In the genomic region with DNA sequence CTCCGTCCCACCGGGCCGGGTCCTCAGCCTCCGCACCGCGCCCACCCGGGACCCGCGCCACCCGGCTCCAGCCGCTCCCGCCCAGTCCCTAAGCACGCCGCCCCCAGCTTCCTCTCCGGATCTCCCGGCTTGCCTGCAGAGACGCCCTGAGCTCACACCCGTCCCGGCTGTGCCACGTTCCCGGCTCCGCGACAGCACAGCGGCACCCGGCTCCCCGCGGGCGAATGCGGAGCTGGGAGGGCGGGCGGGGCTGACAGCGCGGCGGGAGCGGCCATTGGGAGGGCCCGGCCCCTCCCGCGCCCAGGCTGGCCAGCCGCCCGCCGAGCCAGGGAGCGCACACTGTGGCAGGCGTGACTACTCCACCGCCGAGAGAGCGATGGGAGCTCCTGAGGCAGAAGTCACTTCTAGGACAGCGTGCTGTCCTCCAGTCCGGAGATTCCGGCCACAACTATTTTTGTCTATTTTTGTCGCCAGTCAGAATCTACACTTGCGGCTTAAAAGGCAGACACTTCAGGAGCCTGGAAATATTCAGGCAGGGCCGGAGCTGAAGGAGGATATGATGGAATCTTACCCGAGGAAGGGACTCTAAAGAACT, we compare ENCODE assay signal across 7 mouse cellular contexts. TPM values are rescaled to one million over a fixed set of nuclear protein-coding genes. Genes with fewer than 3 reads are reported as not detected.
DNase-seq lines count a peak whose midpoint lies in the region; ATAC-seq lines count a peak whose summit lies in the region.

Heatr5a (minus strand) TSS at position 252 of the 595 bp plus-strand sequence.

- peak; percentile 96 for DNase-seq in adrenal gland, postnatal 10 days
- peak; percentile 93 for DNase-seq in embryonic facial prominence, embryonic 10.5 days (ENCODE audit: low spot score)
- DNase-seq in kidney, adult 18-20 months = peak; percentile 93
- DNase-seq in limb, embryonic 11.5 days (ENCODE audit: low spot score) = peak; percentile 88
- peak; percentile 94 for DNase-seq in midbrain, embryonic 14.5 days
- DNase-seq in spleen, adult 18-20 months = peak; percentile 76 to 89

- peak; percentile 84 for ATAC-seq in granulocyte monocyte progenitor cell, adult 5-6 weeks (replicated peaks; ENCODE audit: poor library complexity, severe bottlenecking)
- peak; percentile 91 for ATAC-seq in limb, embryonic 11.5 days (ENCODE audit: insufficient number of reproducible peaks, low FRiP score, low TSS enrichment, low read depth)
- ATAC-seq in midbrain, embryonic 14.5 days (ENCODE audit: low FRiP score, low TSS enrichment) = peak; percentile 96

- WGBS in embryonic facial prominence, embryonic 10.5 days = 1% methylated on average over 53 of the region's 53 CpGs
- 1% methylated on average over 34 of the region's 53 CpGs for WGBS in limb, embryonic 11.5 days
- 1% methylated on average over 52 of the region's 53 CpGs for WGBS in midbrain, embryonic 14.5 days

- no peaks in the 10 kb centered on the region; the same call in 1 of the 2 replicates for H3K9me3 ChIP-seq in embryonic facial prominence, embryonic 10.5 days
- H3K9me3 ChIP-seq in limb, embryonic 11.5 days (ENCODE audit: control insufficient read depth, low read length) = no peaks in the 10 kb centered on the region
- H3K9me3 ChIP-seq in midbrain, embryonic 14.5 days (ENCODE audit: control insufficient read depth, low read length) = no peaks in the 10 kb centered on the region

- H3K36me3 ChIP-seq in embryonic facial prominence, embryonic 10.5 days (replicated peaks) = no peaks in the 10 kb centered on the region
- no peaks in the 10 kb centered on the region for H3K36me3 ChIP-seq in limb, embryonic 11.5 days (ENCODE audit: control insufficient read depth, insufficient read depth, low read length)
- H3K36me3 ChIP-seq in midbrain, embryonic 14.5 days (ENCODE audit: control insufficient read depth, insufficient read depth, low read length) = no peaks in the 10 kb centered on the region

- H3K4me3 ChIP-seq in embryonic facial prominence, embryonic 10.5 days = peak within 1 kb of the TSS; percentile 98
- H3K4me3 ChIP-seq in limb, embryonic 11.5 days (ENCODE audit: low read depth, low read length) = peak within 1 kb of the TSS; percentile 95
- peak within 1 kb of the TSS; percentile 96 for H3K4me3 ChIP-seq in midbrain, embryonic 14.5 days (replicated peaks; ENCODE audit: low read depth, low read length)

- peak within 1 kb of the TSS; percentile 86 for H3K9ac ChIP-seq in limb, embryonic 11.5 days (ENCODE audit: low read length)
- peak within 1 kb of the TSS; percentile 84 for H3K9ac ChIP-seq in midbrain, embryonic 14.5 days (replicated peaks; ENCODE audit: low read length)

- peaks cover 11% of the 10 kb centered on the region for H3K4me1 ChIP-seq in embryonic facial prominence, embryonic 10.5 days
- no peaks in the 10 kb centered on the region for H3K4me1 ChIP-seq in limb, embryonic 11.5 days (ENCODE audit: control insufficient read depth, insufficient read depth, low read length)
- H3K4me1 ChIP-seq in midbrain, embryonic 14.5 days (ENCODE audit: control insufficient read depth, insufficient read depth, low read length) = peaks cover 3% of the 10 kb centered on the region; the same call in 1 of the 2 replicates

- H3K27ac ChIP-seq in embryonic facial prominence, embryonic 10.5 days (replicated peaks) = peak within 1 kb of the TSS; percentile 89
- peak within 1 kb of the TSS; percentile 76 for H3K27ac ChIP-seq in limb, embryonic 11.5 days (replicated peaks; ENCODE audit: low read depth, low read length)
- H3K27ac ChIP-seq in midbrain, embryonic 14.5 days (replicated peaks; ENCODE audit: low read depth, low read length) = peak within 1 kb of the TSS; percentile 86

- H3K4me2 ChIP-seq in limb, embryonic 11.5 days (ENCODE audit: low read depth, severe bottlenecking) = peak within 1 kb of the TSS; percentile 62
- H3K4me2 ChIP-seq in midbrain, embryonic 14.5 days (ENCODE audit: low read length) = peak within 1 kb of the TSS; percentile 78

- no peaks in the 10 kb centered on the region for H3K27me3 ChIP-seq in embryonic facial prominence, embryonic 10.5 days (replicated peaks; ENCODE audit: low read depth, poor library complexity, severe bottlenecking)
- no peaks in the 10 kb centered on the region for H3K27me3 ChIP-seq in limb, embryonic 11.5 days (ENCODE audit: control insufficient read depth, insufficient read depth, low read length)
- no peaks in the 10 kb centered on the region for H3K27me3 ChIP-seq in midbrain, embryonic 14.5 days (ENCODE audit: control insufficient read depth, insufficient read depth, low read length)

RNA-seq across cellular contexts. Expression of gene Heatr5a, which starts in this region (rescaled TPM):
- total RNA-seq in adrenal gland, postnatal 10 days (2021) = 10 to 100 TPM; 14.9 to 22.4 TPM
- 12.2 and 13.7 TPM in 2 replicates for polyA plus RNA-seq in embryonic facial prominence, embryonic 10.5 days (2016; fragmentation: Nextera tagmentation; extraction: Ambion mirVana)
- 34.3 and 38.0 TPM in 2 replicates for total RNA-seq in granulocyte monocyte progenitor cell, adult 5-6 weeks (2014; fragmentation: Nextera tagmentation)
- 27.4 and 28.1 TPM in 2 replicates for total RNA-seq in granulocyte monocyte progenitor cell, adult 5-6 weeks (2017)
- 10.6 and 12.6 TPM in 2 replicates for polyA plus RNA-seq in limb, embryonic 11.5 days (2014; fragmentation: Nextera tagmentation; extraction: Ambion mirVana)
- 6.0 and 7.6 TPM in 2 replicates for polyA plus RNA-seq in midbrain, embryonic 14.5 days (2014; fragmentation: Nextera tagmentation; extraction: Ambion mirVana)

Comparison
In these comparisons a context has a peak if more than half of its experiments do, and no peak if none do; other contexts are left out.
1. Peak in every context shown above with its lines: DNase-seq, ATAC-seq, H3K4me3 ChIP-seq and H3K27ac ChIP-seq.